Mouse (Mus musculus): ENCODE results near the gene Slc24a2.

DNA sequence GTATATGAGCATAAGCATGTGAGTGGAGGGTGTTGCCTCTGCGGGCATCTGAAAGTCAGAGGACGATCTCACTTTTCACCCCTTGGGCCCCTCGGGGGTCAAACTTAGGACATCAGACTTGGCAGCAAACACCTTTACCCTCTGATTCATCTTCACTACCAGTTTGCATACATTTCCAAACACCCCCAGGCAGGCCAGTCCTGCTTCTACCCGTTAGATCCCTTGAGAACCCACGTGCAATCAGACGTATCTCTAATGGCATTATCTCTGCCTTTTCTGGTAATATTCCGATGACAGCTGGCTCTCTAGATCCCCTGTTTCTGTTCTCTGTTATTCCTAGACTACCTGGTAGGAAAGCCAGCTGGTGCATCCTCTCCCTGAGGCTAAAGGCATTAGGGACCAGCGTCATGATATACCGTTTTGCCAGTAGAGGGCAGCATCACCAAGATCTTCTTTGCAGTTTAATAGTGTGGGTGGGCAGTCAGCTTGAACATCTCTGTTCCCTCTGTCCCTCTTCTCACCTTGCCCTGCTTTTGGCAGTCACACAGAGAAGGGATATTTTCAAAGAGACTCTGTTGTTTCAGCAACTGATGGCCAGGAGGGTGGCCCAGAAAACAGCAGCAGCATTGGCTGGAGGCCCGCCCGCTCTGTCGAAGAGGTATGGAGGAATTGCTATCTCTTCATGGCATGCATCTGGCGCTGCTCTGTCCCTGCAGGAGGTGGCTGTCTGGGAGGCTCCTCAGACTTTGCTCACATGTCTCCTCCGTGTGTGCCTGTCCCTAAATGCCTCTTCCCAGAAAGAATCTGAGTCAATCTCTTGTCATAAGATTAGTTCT lies 272.5 kb downstream of the Slc24a2 start:
- TF ChIP-seq CTCF (IDR thresholded peaks at IDR 0.05; ENCODE audit: low read depth) (peak; percentile 85), EP300 (optimal IDR thresholded peaks at IDR 0.05) (no peak)

All from stomach, postnatal 0 days (tissue).